Mouse (Mus musculus) CD4-positive helper T cell, adult 2 months (primary cell): Measurements from ENCODE around the gene Tmem121.
"Not testable (repeated sequence)": the region's sequence is repeated elsewhere in the genome, so short reads cannot be mapped to it uniquely, and the experiment has no call there.

Experiments
- DNase-seq: peaks from one replicate; pipeline ENCODE4 v3.0.0-alpha.2; 2012; ENCODE audit warnings: low read depth, missing footprints, low spot score

Gene Tmem121

GRCm38 (mm10) chr12:113217306-113218242, 31.8 kb downstream of the Tmem121 start:
- DNase-seq: peak; percentile 87

DNA sequence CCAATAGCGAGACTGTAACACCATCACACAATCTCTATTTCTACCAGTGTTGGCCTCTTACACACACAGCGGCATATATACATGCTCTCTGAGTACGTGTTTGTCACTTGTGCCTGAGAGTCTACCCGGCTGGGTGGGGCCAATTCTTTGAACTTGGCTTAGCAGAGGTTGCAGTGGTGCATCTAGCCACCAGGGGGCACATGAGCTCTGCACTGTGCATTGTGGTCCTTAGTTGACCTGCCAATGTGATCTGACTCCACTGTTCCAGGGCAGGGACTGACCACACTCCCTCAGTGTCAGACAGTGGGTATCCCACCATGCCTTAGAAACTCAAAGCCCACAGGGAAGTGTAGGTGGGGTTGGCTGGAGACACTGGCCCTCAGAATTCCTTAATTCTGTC, 34.1 kb downstream of the Tmem121 start:
- DNase-seq: peak; percentile 76

GRCm38 (mm10) chr12:113220447-113220846, 34.7 kb downstream of the Tmem121 start:
- peak; percentile 82 for DNase-seq

DNA sequence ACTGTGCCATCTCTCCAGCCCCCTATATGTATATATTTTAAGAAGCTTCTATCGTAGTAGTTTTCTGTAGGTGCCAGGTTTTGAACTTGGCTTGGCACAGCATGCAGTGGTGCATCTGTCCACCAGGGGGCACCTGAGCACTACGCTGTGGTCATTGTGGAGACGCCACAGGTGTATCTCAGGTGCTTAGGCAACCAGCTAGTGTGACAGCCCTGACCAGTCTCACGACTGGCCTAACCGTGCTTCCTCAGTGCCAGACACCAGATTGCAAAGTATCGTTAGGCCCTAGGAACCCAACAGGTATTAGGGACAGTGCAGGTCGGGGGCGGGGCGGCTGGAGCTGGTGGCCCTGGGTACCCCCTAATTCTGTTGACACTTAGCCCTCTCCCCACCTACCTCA, 35.6 kb downstream of the Tmem121 start:
- DNase-seq: peak; percentile 69

DNA sequence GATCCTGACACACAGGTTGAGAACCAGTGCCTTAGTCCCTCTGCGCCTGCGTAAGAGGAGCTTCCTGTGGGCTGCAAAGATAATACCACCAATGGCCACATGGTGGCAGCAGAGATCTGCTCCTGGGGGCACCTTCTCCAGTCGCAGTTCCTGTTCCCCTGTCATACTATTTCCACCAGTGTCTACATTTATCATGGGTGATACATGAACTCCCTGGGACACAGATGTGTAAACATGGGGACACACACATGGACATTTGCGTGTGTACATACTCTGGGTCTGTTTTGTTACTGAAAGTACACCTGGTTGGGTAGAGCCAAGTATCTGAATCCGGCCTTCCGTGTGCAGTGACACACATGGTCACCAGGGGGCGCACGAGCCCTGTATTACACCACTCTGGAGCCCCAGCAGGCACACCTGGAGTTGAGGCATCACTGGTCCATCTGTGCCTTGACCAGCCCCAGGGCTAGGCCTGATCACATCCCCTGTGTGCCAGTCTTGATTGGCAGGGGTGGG, 36.4 kb downstream of the Tmem121 start:
- DNase-seq: peak; percentile 92

- peak; percentile 65 for DNase-seq
These were observed 37.0 kb downstream of the Tmem121 start for GRCm38 (mm10) chr12:113222748-113223147.

GRCm38 (mm10) chr12:113224206-113224605, 38.5 kb downstream of the Tmem121 start:
- peak; percentile 67 for DNase-seq

DNA sequence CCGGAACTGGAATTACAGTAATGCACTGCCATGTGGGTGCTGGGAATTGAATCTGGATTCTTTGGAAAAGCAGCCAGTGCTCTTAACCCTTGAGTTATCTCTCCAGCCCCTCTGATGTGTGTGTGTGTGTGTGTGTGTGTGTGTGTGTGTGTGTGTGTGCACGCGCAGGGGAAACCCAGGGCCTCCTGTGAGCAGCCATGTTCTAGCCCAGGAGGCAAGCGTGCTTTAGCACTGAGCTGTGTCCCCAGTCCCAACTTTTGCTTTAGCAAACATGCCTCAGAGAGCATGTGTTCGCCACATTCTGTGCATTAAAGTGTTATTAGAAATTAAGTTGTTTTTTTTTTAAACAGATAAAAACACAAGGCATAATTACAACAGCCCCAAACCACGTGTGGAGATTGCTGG, 39.0 kb downstream of the Tmem121 start:
- DNase-seq: peak; percentile 58

DNA sequence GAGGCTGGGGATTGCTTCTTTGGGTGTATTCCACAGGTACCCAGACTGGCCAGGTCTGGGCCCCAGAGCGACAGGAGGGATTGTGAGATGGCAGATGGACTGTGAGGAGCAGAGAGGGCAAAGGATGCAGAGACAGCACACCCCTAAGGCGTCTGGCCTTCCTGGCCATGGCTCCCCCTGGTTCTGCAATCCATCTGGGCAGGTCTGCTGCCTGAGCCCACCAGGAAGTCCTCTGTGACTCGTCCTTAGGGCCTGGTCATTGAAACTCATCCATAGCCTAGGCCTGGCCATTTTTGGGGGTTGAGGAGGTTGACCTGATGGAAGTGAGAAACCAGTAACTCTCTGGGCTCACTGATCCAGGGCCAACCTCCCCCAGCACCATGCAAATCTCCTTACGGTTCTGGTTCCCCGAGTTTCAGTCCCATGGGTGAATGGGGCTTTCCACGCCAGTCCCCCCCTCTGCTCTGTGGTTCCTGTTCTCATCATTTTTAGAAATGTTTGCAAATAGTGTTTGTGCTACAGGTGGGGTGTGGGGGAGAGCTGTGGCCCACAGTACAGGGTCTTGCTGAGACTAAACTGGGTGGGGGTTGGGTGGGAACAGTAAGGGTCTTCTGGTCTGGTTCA, 42.4 kb downstream of the Tmem121 start:
- DNase-seq: no peak

- no peak for DNase-seq
These were observed 45.0 kb downstream of the Tmem121 start for GRCm38 (mm10) chr12:113230741-113231140.

DNA sequence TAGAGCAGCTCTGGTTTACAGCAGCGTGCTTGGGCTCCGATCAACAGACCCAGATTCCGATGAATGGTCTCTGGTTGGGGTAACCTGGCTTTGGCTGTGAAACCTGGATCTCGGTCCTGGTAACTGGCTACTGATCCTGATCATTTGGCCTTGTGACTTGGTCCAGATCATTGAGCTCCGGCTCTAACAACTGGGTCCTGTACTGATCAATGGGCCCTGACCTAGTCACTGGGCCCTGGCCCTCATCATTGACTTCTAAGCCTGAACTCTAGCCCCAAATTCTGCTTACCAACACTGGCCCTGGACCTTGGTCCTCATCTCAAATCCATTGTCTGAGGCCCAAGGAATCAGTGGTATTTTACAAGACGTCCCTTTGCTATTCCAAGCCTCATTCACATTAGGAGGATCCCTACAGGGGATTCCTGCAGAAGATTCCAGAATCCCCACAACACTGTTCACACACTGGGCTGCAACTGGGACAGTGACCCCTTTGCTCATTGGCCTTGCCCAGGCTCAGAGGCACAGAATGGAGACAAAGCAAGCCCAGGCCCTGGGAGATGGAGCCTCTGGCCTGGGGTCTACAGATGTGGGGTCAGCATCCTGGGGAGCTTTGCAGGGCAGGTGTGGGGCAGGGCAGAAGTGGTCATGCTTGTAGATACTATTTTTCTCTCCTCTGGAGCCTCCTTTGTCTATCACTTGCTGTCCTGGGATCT, 46.0 kb downstream of the Tmem121 start:
- not testable (repeated sequence) for DNase-seq

DNA sequence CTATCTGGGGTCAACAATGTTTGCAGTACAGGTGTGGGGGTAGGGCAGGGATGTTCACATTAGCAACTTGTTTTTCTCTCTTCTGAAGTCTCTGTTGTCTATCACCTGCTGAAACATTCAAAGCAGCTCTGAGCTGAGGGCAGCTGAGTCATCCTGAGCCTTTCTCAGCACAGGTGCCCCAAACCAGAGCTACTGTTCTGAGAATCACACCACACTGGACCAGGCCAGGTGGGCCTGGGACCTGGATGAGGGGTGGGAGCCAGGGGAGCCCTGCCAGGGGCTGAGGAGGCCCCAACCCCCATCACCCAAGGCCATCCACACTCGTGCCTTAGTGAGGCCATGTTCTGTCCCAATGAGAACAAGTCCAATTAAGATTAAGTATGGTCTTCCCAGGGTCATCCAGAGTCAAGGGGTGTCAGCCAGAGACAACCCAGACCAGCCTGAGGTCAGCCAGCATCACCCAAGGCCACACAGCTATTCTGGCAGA, 46.6 kb downstream of the Tmem121 start:
- not testable (repeated sequence) for DNase-seq
